Mouse (Mus musculus): ENCODE measurements around the gene Klrb1a.

Klrb1a gene

GRCm38 (mm10) chr6:128599555-128599954 lies 23.8 kb downstream of the Klrb1a start:
- no peak for DNase-seq

GRCm38 (mm10) chr6:128598256-128599047 lies 24.9 kb downstream of the Klrb1a start:
- DNase-seq, result no peak

GRCm38 (mm10) chr6:128597121-128597522 lies 26.2 kb downstream of the Klrb1a start:
- peak; percentile 21 for DNase-seq

- DNase-seq, result no peak
These were observed 28.7 kb downstream of the Klrb1a start for GRCm38 (mm10) chr6:128594651-128595050.

- DNase-seq, result no peak
These were observed 33.9 kb downstream of the Klrb1a start for GRCm38 (mm10) chr6:128589426-128589825.

GRCm38 (mm10) chr6:128587619-128588018 lies 35.7 kb downstream of the Klrb1a start:
- no peak for DNase-seq

- no peak for DNase-seq
These were observed 37.6 kb downstream of the Klrb1a start for GRCm38 (mm10) chr6:128585642-128586245.

- DNase-seq, result no peak
These were observed 39.2 kb downstream of the Klrb1a start for GRCm38 (mm10) chr6:128584070-128584660.

GRCm38 (mm10) chr6:128581508-128581907 lies 41.8 kb downstream of the Klrb1a start, which contains the start of gene A2ml1:
TSS of gene A2ml1 (minus strand) at chr6:128581608.
- no peak for DNase-seq

GRCm38 (mm10) chr6:128577301-128577700 lies 46.0 kb downstream of the Klrb1a start:
- DNase-seq, result no peak

GRCm38 (mm10) chr6:128566589-128566988 lies 56.7 kb downstream of the Klrb1a start:
- no peak for DNase-seq

Data from cerebellum, adult 8-10 months (tissue).